Mouse (Mus musculus): ENCODE measurements at regions not wholly inside any gene's neighbourhood (a gene's known extent, or its start where the extent isn't known, plus 50 kb on each side); places are given as distances from the start of the nearest gene placed in this dataset.

DNA sequence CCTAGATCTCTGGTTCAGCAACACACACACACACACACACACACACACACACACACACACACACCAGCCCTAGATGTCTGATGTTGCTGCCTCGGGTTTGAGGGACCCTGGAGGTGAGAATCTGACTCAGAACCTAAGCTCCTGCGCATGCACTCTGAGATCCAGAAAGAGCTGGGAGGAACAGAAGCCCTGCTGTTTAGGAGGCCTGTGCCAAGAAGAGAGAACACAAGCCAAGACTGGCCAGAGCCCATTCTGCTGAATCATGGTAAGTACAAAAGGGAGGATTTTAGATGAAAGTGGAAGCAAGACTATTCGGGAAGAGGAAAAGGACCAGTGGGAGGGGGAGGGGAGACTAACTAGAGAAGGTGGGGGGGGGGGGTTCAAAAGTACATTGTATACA lies 132.2 kb upstream of the Dynlrb2 start:
- H3K4me1 ChIP-seq, result no peaks in the 10 kb centered on the region
- no peak overlapping the region; the same call in 1 of the 2 replicates for H3K4me2 ChIP-seq
- H3K27ac ChIP-seq, result no peak overlapping the region
- no peaks in the 10 kb centered on the region for H3K36me3 ChIP-seq
- WGBS, result 32% methylated on average over 3 of the region's 3 CpGs
- peak; percentile 71 for ATAC-seq (ENCODE audit: borderline replicate concordance, extremely low read depth, low FRiP score, low TSS enrichment)
- no peak overlapping the region for H3K4me3 ChIP-seq
- no peaks in the 10 kb centered on the region for H3K27me3 ChIP-seq
- no peak overlapping the region for H3K9ac ChIP-seq
- no peaks in the 10 kb centered on the region for H3K9me3 ChIP-seq

- Histone ChIP-seq H3K27ac (no peak overlapping the region), H3K27me3 (no peaks in the 10 kb centered on the region), H3K4me1 (no peaks in the 10 kb centered on the region), H3K36me3 (no peaks in the 10 kb centered on the region), H3K9ac (no peak overlapping the region), H3K4me2 (no peak overlapping the region), H3K9me3 (no peaks in the 10 kb centered on the region), H3K4me3 (no peak overlapping the region)
- 60% methylated on average over 9 of the region's 9 CpGs for WGBS
- ATAC-seq (ENCODE audit: borderline replicate concordance, extremely low read depth, low FRiP score, low TSS enrichment), result 0 out of 2 replicates have a peak, but pooled peaks have one; percentile 19
These were observed 132.7 kb upstream of the Dynlrb2 start for GRCm38 (mm10) chr8:116372056-116372455.

GRCm38 (mm10) chr8:116367491-116367890 lies 137.3 kb upstream of the Dynlrb2 start:
- Histone ChIP-seq H3K27ac (no peak overlapping the region), H3K36me3 (no peaks in the 10 kb centered on the region), H3K4me2 (no peak overlapping the region), H3K9ac (no peak overlapping the region), H3K4me3 (no peak overlapping the region), H3K9me3 (no peaks in the 10 kb centered on the region), H3K27me3 (no peaks in the 10 kb centered on the region), H3K4me1 (no peaks in the 10 kb centered on the region)
- no peak for ATAC-seq (ENCODE audit: borderline replicate concordance, extremely low read depth, low FRiP score, low TSS enrichment)
- WGBS, result 54% methylated on average over 6 of the region's 6 CpGs

GRCm38 (mm10) chr8:116366706-116367105 lies 138.1 kb upstream of the Dynlrb2 start:
- WGBS, result 54% methylated on average over 3 of the region's 3 CpGs
- H3K4me1 ChIP-seq, result no peaks in the 10 kb centered on the region
- no peak overlapping the region for H3K4me3 ChIP-seq
- no peaks in the 10 kb centered on the region for H3K36me3 ChIP-seq
- no peak overlapping the region for H3K9ac ChIP-seq
- H3K27ac ChIP-seq, result no peak overlapping the region
- no peaks in the 10 kb centered on the region for H3K27me3 ChIP-seq
- ATAC-seq (ENCODE audit: borderline replicate concordance, extremely low read depth, low FRiP score, low TSS enrichment), result no peak
- no peaks in the 10 kb centered on the region for H3K9me3 ChIP-seq
- no peak overlapping the region for H3K4me2 ChIP-seq

DNA sequence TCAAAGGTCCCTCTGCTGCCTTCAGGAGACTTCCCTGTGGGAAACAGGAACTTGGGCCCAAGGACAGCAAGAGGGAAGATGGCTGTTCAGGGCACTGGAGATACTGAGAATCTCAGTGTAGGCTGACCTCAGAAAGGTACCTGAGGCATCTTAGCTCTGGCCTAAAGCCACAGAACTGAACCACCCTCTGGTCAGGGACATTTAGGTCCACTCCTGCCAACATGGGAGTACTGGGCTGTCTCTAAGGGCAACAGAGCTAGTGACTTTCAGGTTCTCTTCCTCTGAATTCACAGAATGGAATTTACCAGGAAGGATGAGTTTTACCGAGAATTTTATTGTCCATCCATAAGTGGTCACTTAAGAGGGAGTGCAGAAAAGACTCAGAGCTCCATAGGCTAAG lies 140.0 kb upstream of the Dynlrb2 start:
- Histone ChIP-seq H3K4me1 (no peaks in the 10 kb centered on the region), H3K27ac (no peak overlapping the region), H3K27me3 (no peaks in the 10 kb centered on the region), H3K4me3 (no peak overlapping the region), H3K4me2 (no peak overlapping the region), H3K9me3 (no peaks in the 10 kb centered on the region), H3K36me3 (no peaks in the 10 kb centered on the region), H3K9ac (no peak overlapping the region)
- no peak for ATAC-seq (ENCODE audit: borderline replicate concordance, extremely low read depth, low FRiP score, low TSS enrichment)
- 77% methylated on average over 1 of the region's 1 CpGs for WGBS

DNA sequence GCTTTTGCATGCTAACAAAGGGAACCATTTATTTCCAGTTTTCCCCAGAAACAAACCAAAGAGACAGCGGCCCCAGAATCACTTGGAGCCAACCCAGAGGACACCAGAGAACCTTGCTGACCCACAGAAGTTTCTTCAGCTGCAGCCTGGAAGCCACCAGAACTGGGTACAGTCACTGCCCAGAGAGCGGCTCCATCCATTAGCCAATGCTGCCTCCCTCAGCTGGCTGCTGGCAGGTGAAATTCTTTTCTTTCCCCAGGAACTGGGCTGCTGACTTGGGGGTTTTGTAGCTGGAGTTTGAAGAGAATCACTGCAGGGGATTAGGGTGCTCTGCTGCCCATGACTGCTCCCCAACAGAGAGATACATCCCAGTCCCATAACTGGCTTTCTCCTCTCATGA lies 140.6 kb upstream of the Dynlrb2 start:
- no peak overlapping the region for H3K9ac ChIP-seq
- no peak overlapping the region for H3K4me2 ChIP-seq
- H3K9me3 ChIP-seq, result no peaks in the 10 kb centered on the region
- no peak overlapping the region for H3K27ac ChIP-seq
- H3K4me1 ChIP-seq, result no peaks in the 10 kb centered on the region
- H3K4me3 ChIP-seq, result no peak overlapping the region
- 80% methylated on average over 2 of the region's 2 CpGs for WGBS
- H3K27me3 ChIP-seq, result no peaks in the 10 kb centered on the region
- no peaks in the 10 kb centered on the region for H3K36me3 ChIP-seq
- no peak for ATAC-seq (ENCODE audit: borderline replicate concordance, extremely low read depth, low FRiP score, low TSS enrichment)

- Histone ChIP-seq H3K4me3 (no peak overlapping the region), H3K36me3 (no peaks in the 10 kb centered on the region), H3K9me3 (no peaks in the 10 kb centered on the region), H3K9ac (no peak overlapping the region), H3K27me3 (no peaks in the 10 kb centered on the region), H3K4me2 (no peak overlapping the region), H3K27ac (no peak overlapping the region), H3K4me1 (no peaks in the 10 kb centered on the region)
- ATAC-seq (ENCODE audit: borderline replicate concordance, extremely low read depth, low FRiP score, low TSS enrichment), result no peak
- WGBS, result 37% methylated on average over 4 of the region's 4 CpGs
These were observed 142.4 kb upstream of the Dynlrb2 start for GRCm38 (mm10) chr8:116362351-116362750.

GRCm38 (mm10) chr8:116359761-116360160 lies 145.0 kb upstream of the Dynlrb2 start:
- Histone ChIP-seq H3K27ac (no peak overlapping the region), H3K9me3 (no peaks in the 10 kb centered on the region), H3K4me3 (no peak overlapping the region), H3K9ac (no peak overlapping the region), H3K4me2 (no peak overlapping the region), H3K4me1 (no peaks in the 10 kb centered on the region), H3K36me3 (no peaks in the 10 kb centered on the region), H3K27me3 (no peaks in the 10 kb centered on the region)
- WGBS, result 74% methylated on average over 4 of the region's 4 CpGs
- no peak for ATAC-seq (ENCODE audit: borderline replicate concordance, extremely low read depth, low FRiP score, low TSS enrichment)

DNA sequence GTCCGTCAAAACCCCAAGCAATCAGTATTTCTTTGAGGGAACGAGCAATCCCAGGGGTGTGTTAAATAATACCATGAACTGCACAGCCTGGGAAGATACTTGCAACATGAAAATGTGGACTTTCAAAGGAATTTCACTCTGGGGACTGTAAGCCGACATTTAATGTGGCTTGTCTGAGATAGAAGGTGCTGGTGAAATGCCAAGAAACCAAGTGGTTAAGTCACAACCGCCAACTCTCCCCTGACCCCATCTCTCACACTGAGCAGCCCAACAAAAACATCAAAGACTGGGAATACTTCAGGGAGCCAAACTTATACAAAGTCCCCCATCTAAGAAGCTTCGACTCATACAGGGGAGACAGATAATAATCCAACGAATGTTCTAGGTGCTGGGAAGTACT lies 150.0 kb upstream of the Dynlrb2 start:
- Histone ChIP-seq H3K27ac (no peak overlapping the region), H3K9ac (no peak overlapping the region), H3K36me3 (no peaks in the 10 kb centered on the region), H3K27me3 (no peaks in the 10 kb centered on the region), H3K9me3 (no peaks in the 10 kb centered on the region), H3K4me1 (no peaks in the 10 kb centered on the region), H3K4me3 (no peak overlapping the region), H3K4me2 (no peak overlapping the region)
- no peak for ATAC-seq (ENCODE audit: borderline replicate concordance, extremely low read depth, low FRiP score, low TSS enrichment)
- WGBS, result 46% methylated on average over 6 of the region's 6 CpGs

DNA sequence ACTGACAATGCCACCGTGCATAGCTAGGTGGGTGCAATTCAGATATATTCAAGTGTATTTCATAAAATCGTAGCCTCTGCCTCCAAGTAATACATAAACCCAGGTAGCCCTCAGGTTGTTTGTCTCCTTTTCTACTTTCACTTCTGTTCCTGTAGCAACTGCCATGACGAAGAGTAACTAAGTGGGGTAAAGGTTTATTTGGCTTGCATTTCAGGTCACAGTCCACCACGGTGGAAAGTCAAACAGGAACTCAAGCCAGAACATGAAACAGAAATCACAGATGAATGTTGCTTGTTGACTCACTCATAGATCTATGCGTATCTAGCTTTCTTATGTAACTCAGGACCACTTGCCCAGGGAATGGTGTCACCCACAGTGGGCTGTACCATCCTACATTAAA lies 150.9 kb upstream of the Dynlrb2 start:
- Histone ChIP-seq H3K4me1 (no peaks in the 10 kb centered on the region), H3K27ac (no peak overlapping the region), H3K9me3 (no peaks in the 10 kb centered on the region), H3K9ac (no peak overlapping the region), H3K27me3 (no peaks in the 10 kb centered on the region), H3K4me2 (no peak overlapping the region), H3K36me3 (no peaks in the 10 kb centered on the region), H3K4me3 (no peak overlapping the region)
- WGBS, result 86% methylated on average over 5 of the region's 5 CpGs
- no peak for ATAC-seq (ENCODE audit: borderline replicate concordance, extremely low read depth, low FRiP score, low TSS enrichment)

- no peak for ATAC-seq (ENCODE audit: borderline replicate concordance, extremely low read depth, low FRiP score, low TSS enrichment)
- WGBS, result 92% methylated on average over 2 of the region's 2 CpGs
- no peaks in the 10 kb centered on the region for H3K4me1 ChIP-seq
- no peaks in the 10 kb centered on the region for H3K9me3 ChIP-seq
- no peak overlapping the region for H3K4me2 ChIP-seq
- H3K9ac ChIP-seq, result no peak overlapping the region
- H3K4me3 ChIP-seq, result no peak overlapping the region
- no peaks in the 10 kb centered on the region for H3K27me3 ChIP-seq
- H3K27ac ChIP-seq, result no peak overlapping the region
- H3K36me3 ChIP-seq, result no peaks in the 10 kb centered on the region
These were observed 152.1 kb upstream of the Dynlrb2 start for GRCm38 (mm10) chr8:116352635-116353034.

DNA sequence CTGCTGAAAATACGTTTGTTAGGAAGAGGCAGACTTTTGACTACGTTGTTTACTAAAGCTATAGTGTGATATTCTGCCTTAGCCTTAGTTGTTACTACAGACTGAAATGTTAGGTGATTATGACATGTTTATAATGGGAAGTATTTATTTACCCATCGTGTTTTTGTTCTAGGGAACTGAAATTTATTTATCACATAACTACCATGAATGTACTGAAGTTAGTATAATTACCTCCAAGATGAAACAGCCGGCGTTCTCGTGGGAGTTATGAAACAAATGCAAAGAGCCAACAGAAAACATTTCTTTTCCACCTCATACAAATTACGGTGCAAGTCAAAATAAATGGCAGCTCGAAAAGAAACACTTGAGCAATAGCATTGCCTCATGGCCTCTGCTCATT lies 155.8 kb upstream of the Dynlrb2 start:
- Histone ChIP-seq H3K27ac (no peak overlapping the region), H3K36me3 (no peaks in the 10 kb centered on the region), H3K4me3 (no peak overlapping the region), H3K4me1 (no peaks in the 10 kb centered on the region), H3K9me3 (no peaks in the 10 kb centered on the region), H3K27me3 (no peaks in the 10 kb centered on the region), H3K4me2 (no peak overlapping the region), H3K9ac (no peak overlapping the region)
- ATAC-seq (ENCODE audit: borderline replicate concordance, extremely low read depth, low FRiP score, low TSS enrichment), result peak; percentile 46; the same call in 1 of the 2 replicates
- 38% methylated on average over 8 of the region's 8 CpGs for WGBS

DNA sequence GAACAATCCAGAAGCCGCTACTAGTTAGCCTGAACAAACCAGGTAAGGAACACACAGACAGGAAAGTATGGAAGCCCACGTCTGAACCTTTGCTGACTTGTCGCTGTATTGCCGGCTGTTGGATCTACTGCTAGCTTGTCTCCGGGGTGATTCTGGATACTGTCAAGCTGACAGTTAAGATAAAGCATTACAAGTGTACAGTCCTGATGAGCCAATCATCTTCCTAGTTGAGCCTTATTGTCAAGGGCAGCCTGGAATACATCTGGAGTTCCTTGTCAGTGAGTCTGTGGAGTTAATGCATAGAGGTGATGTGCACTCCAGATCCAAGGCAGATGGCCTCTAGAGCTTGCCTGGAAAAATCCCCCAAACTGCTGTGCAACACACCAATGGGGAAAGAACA lies 157.8 kb upstream of the Dynlrb2 start:
- Histone ChIP-seq H3K9ac (no peak overlapping the region), H3K27ac (no peak overlapping the region), H3K27me3 (no peaks in the 10 kb centered on the region), H3K4me1 (no peaks in the 10 kb centered on the region), H3K4me3 (no peak overlapping the region), H3K9me3 (no peaks in the 10 kb centered on the region), H3K36me3 (no peaks in the 10 kb centered on the region), H3K4me2 (no peak overlapping the region)
- no peak for ATAC-seq (ENCODE audit: borderline replicate concordance, extremely low read depth, low FRiP score, low TSS enrichment)
- 78% methylated on average over 5 of the region's 5 CpGs for WGBS
